Mouse (Mus musculus) liver, postnatal 0 days (tissue): ENCODE results near the gene H2-Ab1.

ENCODE experiments used
- CTCF ChIP-seq: sonication (generic); IDR thresholded peaks from 2 replicates; pipeline ENCODE4 v1.5.1; 2016; ENCODE audit warnings: antibody characterized with exemption, low read depth
- EP300 ChIP-seq: IDR thresholded peaks from 2 replicates; pipeline ENCODE4 v1.6.1; 2016; ENCODE audit warnings: antibody characterized with exemption, low read depth, mild to moderate bottlenecking

DNA sequence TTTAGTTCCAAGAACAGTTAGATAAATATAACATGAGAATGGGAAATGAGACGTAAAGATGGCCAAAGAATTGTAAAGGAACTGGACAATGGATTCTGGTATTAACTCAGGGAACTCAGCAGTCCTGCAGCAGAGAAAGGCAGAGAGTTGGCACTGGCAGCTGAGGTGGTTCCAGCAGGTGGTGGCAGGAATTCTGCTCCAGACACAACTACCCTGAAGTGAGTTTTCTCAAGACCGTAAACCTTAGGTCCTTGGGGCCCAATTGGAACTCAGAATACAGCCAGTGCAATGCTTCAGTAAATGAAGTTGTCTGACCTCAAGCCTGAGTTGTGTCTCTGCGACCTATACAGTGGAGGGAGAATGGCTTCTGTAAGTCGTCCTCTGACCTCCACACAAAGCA lies 36.8 kb downstream of the H2-Ab1 start:
- TF ChIP-seq CTCF: no peak
- TF ChIP-seq EP300: no peak
